Mouse (Mus musculus) left cerebral cortex, postnatal 4 days (tissue): Measurements from ENCODE around the gene Ect2. TPM values are rescaled to one million over a fixed set of nuclear protein-coding genes. Genes with fewer than 3 reads are reported as not detected.

Experiments
- DNase-seq: peaks from one replicate; pipeline ENCODE4 v3.0.0-alpha.2; 2022
- intact Hi-C: fragments of 180-260 bp; cut with DNase I; formaldehyde crosslinking; loops from one replicate; pipeline ENCODE4 v1.15.1; 2025
- total RNA-seq, 2 experiments: library from RNA; stranded (reverse); gene quantifications; 2 replicates each; pipeline ENCODE4 v1.2.3; 2021

Gene Ect2
- total RNA-seq, 2 experiments from 2014 or later: 6.0 to 6.6 TPM

GRCm38 (mm10) chr3:27080061-27080770, 73.5 kb downstream of the Ect2 start:
- intact Hi-C loops: no loop called here
- no peak for DNase-seq

- intact Hi-C loops: no loop called here
Observed at GRCm38 (mm10) chr3:27073884-27074283, 79.8 kb downstream of the Ect2 start.

GRCm38 (mm10) chr3:27071706-27072105, 82.0 kb downstream of the Ect2 start:
- intact Hi-C loops: no loop called here
- no peak for DNase-seq

More at GRCm38 (mm10) chr3:27073884-27074283, 79.8 kb downstream of the Ect2 start:
- DNase-seq: no peak

- intact Hi-C loops: no loop called here
- DNase-seq: no peak
Observed at GRCm38 (mm10) chr3:27070340-27070739, 83.3 kb downstream of the Ect2 start.

GRCm38 (mm10) chr3:27067206-27067605, 86.5 kb downstream of the Ect2 start:
- intact Hi-C loops: no loop called here
- no peak for DNase-seq

- no peak for DNase-seq
- intact Hi-C loops: no loop called here
Observed at GRCm38 (mm10) chr3:27064886-27065285, 88.8 kb downstream of the Ect2 start.

GRCm38 (mm10) chr3:27063399-27064260, 90.0 kb downstream of the Ect2 start:
- DNase-seq: no peak
- intact Hi-C loops: no loop called here

GRCm38 (mm10) chr3:27060441-27060840, 93.2 kb downstream of the Ect2 start:
- DNase-seq: no peak
- intact Hi-C loops: no loop called here

GRCm38 (mm10) chr3:27059529-27060322, 94.0 kb downstream of the Ect2 start:
- DNase-seq: no peak
- intact Hi-C loops: no loop called here

- no peak for DNase-seq
Observed at GRCm38 (mm10) chr3:27055471-27055870, 98.2 kb downstream of the Ect2 start.

GRCm38 (mm10) chr3:27054766-27055165, 98.9 kb downstream of the Ect2 start:
- DNase-seq: no peak
- intact Hi-C loops: no loop called here

More at GRCm38 (mm10) chr3:27055471-27055870, 98.2 kb downstream of the Ect2 start:
- intact Hi-C loops: no loop called here

Other genes starting within 250 kb of the Ect2 start
- gene Nceh1, start 29.1 kb upstream of the Ect2 start, total RNA-seq: 10 to 100 TPM; 26.2 to 30.6 TPM
- gene Tnfsf10, start 163.2 kb upstream of the Ect2 start, total RNA-seq: 1 to 10 TPM; 1.7 to 2.2 TPM
- gene Ghsr, start 217.5 kb upstream of the Ect2 start, total RNA-seq: under 1 TPM; 0.10 to 0.24 TPM